Mouse (Mus musculus): ENCODE measurements around the gene Gm2042.
"Not testable (repeated sequence)": the region's sequence is repeated elsewhere in the genome, so short reads cannot be mapped to it uniquely, and the experiment has no call there.

Gm2042 gene

DNA sequence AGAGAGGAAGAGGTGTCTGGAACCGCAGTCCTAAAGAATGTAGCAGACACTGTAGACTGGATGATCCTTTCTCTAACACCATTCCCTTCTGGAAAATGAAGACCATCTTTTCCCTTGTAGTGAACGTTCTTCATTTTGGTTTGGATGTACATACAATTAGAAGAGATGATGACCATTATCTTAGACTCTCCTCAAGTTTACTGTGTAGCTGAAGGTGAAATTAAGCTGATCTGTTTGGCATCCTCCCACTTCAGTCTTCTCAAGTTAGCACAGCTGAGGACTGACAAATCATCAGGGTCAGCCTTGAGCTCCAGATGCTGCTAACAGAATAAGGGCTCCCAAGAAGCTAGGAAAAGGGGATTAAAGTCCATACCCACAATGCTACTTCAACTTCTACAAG is at the start of gene Gm2042:
Gene Gm2042, plus strand, starts transcription at position 301 of the 400 bp plus-strand sequence.
- not testable (repeated sequence) for DNase-seq (ENCODE audit: low read depth, low spot score)

DNA sequence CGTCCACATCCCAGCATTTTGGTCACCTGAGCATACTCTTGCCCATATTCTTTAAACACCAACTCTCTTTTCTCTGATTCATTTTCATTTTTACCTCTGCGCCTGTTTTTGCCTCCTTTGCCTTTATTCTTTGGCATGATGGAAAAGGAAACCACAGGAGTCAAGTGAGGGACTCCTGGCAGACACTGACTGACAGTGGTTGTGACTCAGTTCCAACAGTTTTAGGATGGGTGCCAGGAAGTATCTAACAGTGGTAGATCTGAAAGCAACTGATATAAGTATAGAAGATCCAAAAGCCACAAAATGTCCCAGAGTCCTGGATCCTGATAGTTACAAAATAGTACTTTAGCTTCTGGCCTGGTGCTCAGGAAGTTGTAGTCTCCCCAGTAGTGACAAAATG is 34.2 kb upstream of the Gm2042 start, which contains the start of gene Gm2035:
Gene Gm2035, minus strand, starts transcription at position 137 of the 400 bp plus-strand sequence.
- DNase-seq (ENCODE audit: low read depth, low spot score), result not testable (repeated sequence)

DNA sequence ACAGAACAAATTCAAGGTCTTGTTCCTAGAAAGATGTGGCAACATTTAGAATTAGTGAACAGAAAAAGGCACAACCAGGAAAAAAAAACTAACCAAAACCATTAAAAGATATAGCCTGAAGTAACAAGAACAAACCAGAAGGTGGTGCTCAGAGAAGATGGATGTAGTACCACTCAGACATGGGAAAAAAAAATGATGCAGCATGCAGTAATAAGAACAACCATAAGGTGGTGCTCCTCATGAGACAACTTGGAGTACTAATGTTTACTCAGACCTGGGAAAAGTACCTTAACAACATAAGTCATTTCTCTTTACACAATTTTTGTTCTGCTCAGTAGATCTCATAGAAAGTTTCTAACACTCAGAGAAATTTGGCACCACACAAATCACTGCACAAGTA is 30.1 kb downstream of the Gm2042 start:
- DNase-seq (ENCODE audit: low read depth, low spot score), result not testable (repeated sequence)

DNA sequence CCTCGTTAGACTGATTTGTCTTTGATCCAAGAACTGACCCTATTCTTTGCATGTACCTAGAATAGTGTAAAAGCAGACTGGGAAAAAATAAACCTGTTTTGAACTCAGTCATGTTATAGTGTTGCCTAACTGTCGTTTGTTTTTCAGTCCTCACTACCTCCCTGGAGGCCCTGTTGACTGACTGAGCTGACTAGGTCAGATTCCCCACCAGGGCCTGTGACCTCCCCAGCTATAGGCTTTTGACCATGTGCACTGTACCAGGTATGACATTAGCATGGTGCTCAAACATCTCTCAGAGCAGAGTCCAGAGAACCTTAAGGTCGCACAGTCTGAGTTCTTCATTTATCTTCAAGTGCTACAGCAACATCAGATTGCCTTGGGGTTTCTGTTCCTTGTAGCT is 50.2 kb downstream of the Gm2042 start:
- not testable (repeated sequence) for DNase-seq (ENCODE audit: low read depth, low spot score)
